8 mouse cellular contexts compared by ENCODE assay signal in the genomic region with DNA sequence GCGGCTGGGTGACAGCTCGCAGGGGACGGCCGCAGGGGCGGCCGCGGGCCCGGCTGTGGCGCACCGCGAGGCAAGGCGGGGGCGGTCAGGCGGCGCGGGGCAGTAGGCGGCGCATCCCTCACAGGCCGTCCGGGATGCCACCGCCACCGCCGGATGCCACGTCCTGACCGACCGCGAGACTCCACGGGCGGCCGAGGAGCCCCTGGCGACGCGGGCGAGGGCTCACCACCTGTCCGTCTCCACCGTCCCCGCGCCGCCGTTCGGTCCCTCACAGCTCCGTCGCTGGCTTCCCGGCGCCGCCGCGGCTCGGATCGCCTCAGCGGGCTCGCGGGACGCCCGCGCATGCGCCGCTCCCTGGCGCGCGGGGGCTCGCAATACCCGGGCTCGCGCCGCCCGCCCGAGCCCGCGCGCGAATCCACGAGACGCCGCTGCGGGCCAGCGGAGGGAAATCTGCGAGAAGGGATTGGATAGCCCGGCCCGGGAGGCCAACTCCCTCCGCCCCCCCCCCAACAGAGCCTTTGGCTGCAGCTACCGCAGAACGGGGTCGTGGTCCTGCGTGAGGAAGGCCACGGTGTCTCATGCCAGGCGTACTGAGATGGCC. TPM values are rescaled to one million over a fixed set of nuclear protein-coding genes. Genes with fewer than 3 reads are reported as not detected.
DNase-seq lines count a peak whose midpoint lies in the region; ATAC-seq and TF ChIP-seq lines count a peak whose summit lies in the region.

A gene (minus strand): TSS at position 371 of the 601 bp plus-strand sequence.

- H3K9ac ChIP-seq in forebrain, embryonic 14.5 days (ENCODE audit: low read length) = peak within 1 kb of the TSS; percentile 95
- no peak within 1 kb of the TSS for H3K9ac ChIP-seq in lung, postnatal 0 days (replicated peaks; ENCODE audit: low read depth)

- no peak for TF ChIP-seq CTCF in lung, postnatal 0 days (IDR thresholded peaks at IDR 0.05)

- peak within 1 kb of the TSS; percentile 90 for H3K4me3 ChIP-seq in forebrain, embryonic 14.5 days (ENCODE audit: low read depth, low read length)
- peak within 1 kb of the TSS; percentile 43 for H3K4me3 ChIP-seq in lung, postnatal 0 days (ENCODE audit: low read depth, low read length)

- 0% methylated on average over 57 of the region's 87 CpGs for WGBS in forebrain, embryonic 14.5 days
- WGBS in lung, postnatal 0 days = 1% methylated on average over 12 of the region's 87 CpGs

- peak within 1 kb of the TSS; percentile 91 for H3K27ac ChIP-seq in forebrain, embryonic 14.5 days (ENCODE audit: low read depth, low read length)
- H3K27ac ChIP-seq in lung, postnatal 0 days (ENCODE audit: low read length) = no peak within 1 kb of the TSS

- TF ChIP-seq EP300 in lung, postnatal 0 days (IDR thresholded peaks at IDR 0.05) = no peak

- DNase-seq in T-cell, adult 2 months (ENCODE audit: low spot score) = peak; percentile 38
- peak; percentile 92 for DNase-seq in forebrain, embryonic 14.5 days (ENCODE audit: low spot score)
- peak; percentile 73 to 80 for DNase-seq in heart, postnatal 14 days
- DNase-seq in layer of hippocampus, postnatal 14 days (ENCODE audit: low spot score in 2 of 2) = peak; percentile 81 to 83
- DNase-seq in lung, postnatal 0 days (ENCODE audit: low spot score) = peak; percentile 62
- peak; percentile 87 for DNase-seq in right cerebral cortex, adult 18-20 months

- intact Hi-C loops in heart, postnatal 14 days (cut with DNase I) = no loop called here

- H3K9me3 ChIP-seq in forebrain, embryonic 14.5 days (replicated peaks; ENCODE audit: control insufficient read depth, low read length) = no peaks in the 10 kb centered on the region
- no peaks in the 10 kb centered on the region for H3K9me3 ChIP-seq in lung, postnatal 0 days (ENCODE audit: low read length)

- H3K4me1 ChIP-seq in forebrain, embryonic 14.5 days (ENCODE audit: control insufficient read depth, insufficient read depth, low read length) = peaks cover 3% of the 10 kb centered on the region; the same call in 1 of the 2 replicates
- H3K4me1 ChIP-seq in lung, postnatal 0 days (ENCODE audit: insufficient read depth, low read depth, low read length) = peaks cover 4% of the 10 kb centered on the region

- no peaks in the 10 kb centered on the region for H3K36me3 ChIP-seq in forebrain, embryonic 14.5 days (ENCODE audit: control insufficient read depth, insufficient read depth, low read length)
- no peaks in the 10 kb centered on the region for H3K36me3 ChIP-seq in lung, postnatal 0 days (ENCODE audit: insufficient read depth, low read length)

- peaks cover 21% of the 10 kb centered on the region for H3K27me3 ChIP-seq in forebrain, embryonic 14.5 days (replicated peaks; ENCODE audit: control insufficient read depth, insufficient read depth, low read length)
- H3K27me3 ChIP-seq in lung, postnatal 0 days (replicated peaks; ENCODE audit: insufficient read depth, low read length) = peaks cover 75% of the 10 kb centered on the region

- peak within 1 kb of the TSS; percentile 69 for H3K4me2 ChIP-seq in forebrain, embryonic 14.5 days (ENCODE audit: low read length)
- H3K4me2 ChIP-seq in lung, postnatal 0 days (replicated peaks; ENCODE audit: low read depth, low read length) = peak within 1 kb of the TSS; percentile 85

- peak; percentile 87 for ATAC-seq in cerebellum, adult (ENCODE audit: insufficient number of reproducible peaks, low FRiP score, low TSS enrichment)
- ATAC-seq in forebrain, embryonic 14.5 days = peak; percentile 92
- ATAC-seq in lung, postnatal 0 days = peak; percentile 90
- ATAC-seq in inflammation-experienced regulatory T-cells, adult 6 months = no peak

RNA-seq across cellular contexts. Expression of the gene that starts here (rescaled TPM):
- polyA plus RNA-seq in forebrain, embryonic 14.5 days (2014; fragmentation: Nextera tagmentation; extraction: Ambion mirVana) = 9.1 and 12.9 TPM in 2 replicates
- total RNA-seq in heart, postnatal 14 days (2021) = 1 to 10 TPM in 1 of 2 experiments, under 1 TPM in 1; 0.63 to 1.6 TPM
- 10 to 100 TPM; 81.4 to 94.1 TPM for total RNA-seq in layer of hippocampus, postnatal 14 days (2021)
- polyA plus RNA-seq in lung, postnatal 0 days (2015; fragmentation: Nextera tagmentation; extraction: Ambion mirVana) = 0.08 TPM in 1 of 2 replicates, not detected in the other
- not detected for polyA plus RNA-seq in inflammation-experienced regulatory T-cells, adult 6 months (2017; shearing (Covaris generic))

Comparison
In these comparisons a context has a peak if more than half of its experiments do, and no peak if none do; other contexts are left out.
1. RNA of the gene that starts here (total RNA-seq): 81.4 to 94.1 TPM in layer of hippocampus, postnatal 14 days; 0.63 to 1.6 TPM in heart, postnatal 14 days; every median in the first group is over 10 times any median in the second.
2. Peak in DNase-seq, ATAC-seq, H3K4me3 ChIP-seq and H3K4me2 ChIP-seq in lung, postnatal 0 days; RNA of the gene not detected or under 1 TPM.
3. DNase-seq: peak in every context shown above with its lines; median percentile 92 in forebrain, embryonic 14.5 days; 87 in right cerebral cortex, adult 18-20 months; 82 in layer of hippocampus, postnatal 14 days; 76 in heart, postnatal 14 days; 62 in lung, postnatal 0 days; 38 in T-cell, adult 2 months.